Mouse (Mus musculus) left cerebral cortex, adult 18-20 months (tissue): ENCODE data around the gene Taz. TPM values are rescaled to one million over a fixed set of nuclear protein-coding genes. Genes with fewer than 3 reads are reported as not detected.

Experiments
- microRNA-seq, 2 experiments: library from miRNA; unstranded; fragments of <30 nt; microRNA quantifications; one replicate each; pipeline ENCODE4 v1.2.0; 2021
- total RNA-seq, 2 experiments: library from RNA; stranded (reverse); gene quantifications; 2 replicates each; pipeline ENCODE4 v1.2.3; 2021

Gene Taz
- total RNA-seq, 2 experiments from 2014 or later = 60.4 to 62.5 TPM

Small RNAs within 50 kb of the gene (microRNA-seq; reads per million reads assigned to microRNA genes)
- gene Mir7091 = 0 reads per million in 2 experiments
- 0 to 0.21 reads per million in 2 experiments for gene Mir7092

Other genes with a start within 250 kb of the Taz start
- gene Opn1mw, start 154.4 kb upstream of the Taz start, total RNA-seq = under 1 TPM; 0.60 to 0.70 TPM
- 10 to 100 TPM; 89.6 to 94.8 TPM for gene Mecp2, start 146.5 kb upstream of the Taz start, total RNA-seq
- gene Tex28, start 114.1 kb upstream of the Taz start, total RNA-seq = not detected
- not detected for gene Tktl1, start 104.7 kb upstream of the Taz start, total RNA-seq
- gene Flna, start 32.1 kb upstream of the Taz start, total RNA-seq = 10 to 100 TPM; 44.0 to 49.5 TPM
- 10 to 100 TPM; 35.3 to 39.6 TPM for gene Emd, start 27.2 kb upstream of the Taz start, total RNA-seq
- gene Rpl10, start 11.1 kb upstream of the Taz start, total RNA-seq = 100 to 1,000 TPM; 188 to 216 TPM
- 1 to 10 TPM; 3.0 to 3.3 TPM for gene Dnase1l1, start 425 bp downstream of the Taz start, total RNA-seq
- 100 to 1,000 TPM; 353 to 362 TPM for gene Atp6ap1, start 15.2 kb downstream of the Taz start, total RNA-seq
- gene Gdi1, start 23.1 kb downstream of the Taz start, total RNA-seq = 100 to 1,000 TPM; 611 to 641 TPM
- gene Fam50a, start 31.1 kb downstream of the Taz start, total RNA-seq = 10 to 100 TPM; 26.5 to 26.8 TPM
- gene Plxna3, start 47.2 kb downstream of the Taz start, total RNA-seq = 10 to 100 TPM; 22.7 to 24.6 TPM
- 10 to 100 TPM; 20.5 to 23.9 TPM for gene Lage3, start 71.7 kb downstream of the Taz start, total RNA-seq
- 10 to 100 TPM; 68.3 to 71.6 TPM for gene Ubl4a, start 91.3 kb downstream of the Taz start, total RNA-seq
- gene Slc10a3, start 91.4 kb downstream of the Taz start, total RNA-seq = 1 to 10 TPM; 2.7 to 3.4 TPM
- 10 to 100 TPM; 18.2 to 19.7 TPM for gene Fam3a, start 111.4 kb downstream of the Taz start, total RNA-seq
- 10 to 100 TPM; 41.3 to 45.7 TPM for gene Ikbkg, start 111.4 kb downstream of the Taz start, total RNA-seq
- gene G6pdx, start 147.3 kb downstream of the Taz start, total RNA-seq = 10 to 100 TPM; 28.3 to 37.7 TPM
- gene Gm6880, start 199.5 kb downstream of the Taz start, total RNA-seq = not detected